Mouse (Mus musculus) ES-E14 (cell line): ENCODE data around the gene Ssna1.

Experiments used
- CHD2 ChIP-seq: IDR thresholded peaks from 2 replicates; pipeline ENCODE4 v1.6.1; 2014; ENCODE audit warnings: mild to moderate bottlenecking, low read depth, low read length, inconsistent platforms
- HCFC1 ChIP-seq: IDR thresholded peaks from 2 replicates; pipeline ENCODE4 v1.6.1; 2012; ENCODE audit warnings: low read length, inconsistent platforms, borderline replicate concordance; ENCODE audit not compliant: insufficient read depth
- MAFK ChIP-seq: IDR thresholded peaks from 2 replicates; pipeline ENCODE4 v1.6.1; 2014; ENCODE audit warnings: mild to moderate bottlenecking, low read depth, low read length, inconsistent platforms; ENCODE audit not compliant: insufficient read depth
- ZC3H11A ChIP-seq: IDR thresholded peaks from 2 replicates; pipeline ENCODE4 v1.6.1; 2012; ENCODE audit warnings: low read depth, mild to moderate bottlenecking, inconsistent platforms, low read length, borderline replicate concordance
- ZNF384 ChIP-seq: IDR thresholded peaks from 2 replicates; pipeline ENCODE4 v1.6.1; 2012; ENCODE audit warnings: low read depth, low read length, inconsistent platforms

DNA sequence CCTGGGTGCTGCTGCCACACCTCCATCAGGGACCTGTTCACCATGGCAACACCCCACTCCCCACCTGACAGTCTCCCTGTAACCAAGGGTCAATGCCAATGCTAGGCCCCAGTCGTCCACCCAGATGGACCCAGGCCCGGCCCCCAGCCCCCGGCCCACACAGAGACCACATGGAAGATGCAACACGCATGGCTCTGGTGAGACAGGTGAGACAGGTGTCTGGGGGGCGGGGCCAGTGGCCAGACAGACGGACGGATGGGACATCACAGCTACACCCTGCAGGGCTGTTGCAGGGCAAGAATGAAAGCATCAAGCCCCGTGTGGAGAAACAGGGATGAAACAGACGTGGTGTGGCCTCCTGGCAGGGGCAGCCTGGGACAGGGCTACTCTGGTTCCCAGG, 21.5 kb upstream of the Ssna1 start:
- TF ChIP-seq ZC3H11A (no peak), MAFK (no peak), CHD2 (no peak), ZNF384 (no peak), HCFC1 (no peak)
